Mouse (Mus musculus) ES-E14 (cell line): ENCODE measurements at regions not wholly inside any gene's neighbourhood (a gene's known extent, or its start where the extent isn't known, plus 50 kb on each side); places are given as distances from the start of the nearest gene placed in this dataset.

Source experiments
- HCFC1 ChIP-seq: IDR thresholded peaks from 2 replicates; pipeline ENCODE4 v1.6.1; 2012; ENCODE audit warnings: low read length, inconsistent platforms, borderline replicate concordance; ENCODE audit not compliant: insufficient read depth
- ZNF384 ChIP-seq: IDR thresholded peaks from 2 replicates; pipeline ENCODE4 v1.6.1; 2012; ENCODE audit warnings: low read depth, low read length, inconsistent platforms

- TF ChIP-seq HCFC1: no peak
- TF ChIP-seq ZNF384: no peak
These were observed 119.3 kb downstream of the Rpl14 start for GRCm38 (mm10) chr9:120690510-120690909.
